Mouse (Mus musculus) embryonic facial prominence, embryonic 15.5 days (tissue): ENCODE measurements around the gene Tubg2. TPM values are rescaled to one million over a fixed set of nuclear protein-coding genes. Genes with fewer than 3 reads are reported as not detected.
"Not testable (repeated sequence)": the region's sequence is repeated elsewhere in the genome, so short reads cannot be mapped to it uniquely, and the experiment has no call there.

Experiments used
- ATAC-seq: fragments of 200-750 bp; cut with Nextera tagmentation; 2 replicates; pipeline ENCODE4 v1.8.0; 2017; ENCODE audit warnings: low read depth, moderate TSS enrichment; ENCODE audit not compliant: insufficient number of reproducible peaks, low FRiP score, low TSS enrichment
- H3K27ac ChIP-seq: fragments of 300-500 bp; sonication (generic); replicated peaks from 2 replicates; pipeline ENCODE4 v1.5.1; 2015; ENCODE audit warnings: mild to moderate bottlenecking, inconsistent platforms
- H3K27me3 ChIP-seq: fragments of 300-500 bp; sonication (generic); 2 replicates; pipeline ENCODE4 v1.6.1; 2015; ENCODE audit warnings: inconsistent platforms
- H3K36me3 ChIP-seq: fragments of 300-500 bp; sonication (generic); 2 replicates; pipeline ENCODE4 v1.6.1; 2015; ENCODE audit warnings: mild to moderate bottlenecking, inconsistent platforms
- H3K4me1 ChIP-seq: fragments of 300-500 bp; sonication (generic); 2 replicates; pipeline ENCODE4 v1.6.1; 2015; ENCODE audit warnings: inconsistent platforms
- H3K4me2 ChIP-seq: fragments of 300-500 bp; sonication (generic); replicated peaks from 2 replicates; pipeline ENCODE4 v1.6.1; 2015; ENCODE audit warnings: mild to moderate bottlenecking, inconsistent platforms
- H3K4me3 ChIP-seq: fragments of 300-500 bp; sonication (generic); replicated peaks from 2 replicates; pipeline ENCODE4 v1.5.1; 2015; ENCODE audit warnings: mild to moderate bottlenecking, inconsistent platforms
- H3K9ac ChIP-seq: fragments of 300-500 bp; sonication (generic); 2 replicates; pipeline ENCODE4 v1.6.1; 2015; ENCODE audit warnings: inconsistent platforms
- H3K9me3 ChIP-seq: fragments of 300-500 bp; sonication (generic); replicated peaks from 2 replicates; pipeline ENCODE4 v1.6.1; 2016; ENCODE audit warnings: inconsistent platforms
- WGBS: fragments of 180-500 bp; shearing (Covaris S2); methylation state at CpG from one replicate; pipeline ENCODE4 v1.1.7; 2015; 5-methylcytosine and 5-hydroxymethylcytosine counted together
- polyA plus RNA-seq: library from polyadenylated mRNA; unstranded; fragments of >200 nt; fragmentation: Nextera tagmentation; extraction: Ambion mirVana; gene quantifications from 2 replicates; pipeline ENCODE4 v1.2.1, GENCODE M21; 2015

Gene Tubg2
- polyA plus RNA-seq, 1 experiment from 2014 or later: 11.9 TPM

DNA sequence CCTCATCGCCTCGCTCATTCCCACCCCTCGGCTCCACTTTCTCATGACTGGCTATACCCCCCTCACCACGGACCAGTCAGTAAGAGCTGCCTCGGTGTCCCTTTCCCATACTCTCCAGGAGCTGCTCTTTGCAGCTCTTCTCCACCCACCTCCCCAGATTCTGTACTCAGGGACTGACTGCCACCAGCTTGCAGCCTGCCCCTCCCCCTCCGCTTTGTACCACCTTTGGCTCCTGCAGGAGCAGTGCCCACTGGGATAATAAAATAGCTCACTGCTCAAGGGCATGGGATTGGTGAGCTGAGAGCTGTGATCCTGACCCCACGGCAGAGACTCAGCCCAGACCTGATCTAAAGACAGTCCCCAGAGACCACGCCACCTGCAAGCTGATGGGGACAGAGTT, 31.2 kb upstream of the Tubg2 start:
- H3K4me3 ChIP-seq, H3K27ac ChIP-seq, H3K9me3 ChIP-seq, H3K4me1 ChIP-seq, H3K27me3 ChIP-seq, H3K9ac ChIP-seq, H3K4me2 ChIP-seq, ATAC-seq: not testable (repeated sequence)
- WGBS: 92% methylated on average over 8 of the region's 8 CpGs
- H3K36me3 ChIP-seq: peaks cover 51% of the 10 kb centered on the region

- H3K27ac ChIP-seq, H3K4me2 ChIP-seq, H3K27me3 ChIP-seq, H3K4me3 ChIP-seq, H3K9ac ChIP-seq, ATAC-seq, H3K9me3 ChIP-seq, H3K4me1 ChIP-seq: not testable (repeated sequence)
- 97% methylated on average over 9 of the region's 9 CpGs for WGBS
- peaks cover 51% of the 10 kb centered on the region for H3K36me3 ChIP-seq
These were observed 30.7 kb upstream of the Tubg2 start for GRCm38 (mm10) chr11:101125008-101125407.

GRCm38 (mm10) chr11:101127075-101127474, 28.6 kb upstream of the Tubg2 start:
- Histone ChIP-seq H3K27me3 (no peaks in the 10 kb centered on the region), H3K4me1 (no peaks in the 10 kb centered on the region), H3K27ac (no peak overlapping the region), H3K9ac (no peak overlapping the region), H3K36me3 (peaks cover 48% of the 10 kb centered on the region), H3K4me2 (no peak overlapping the region), H3K9me3 (peaks cover 5% of the 10 kb centered on the region; the same call in 1 of the 2 replicates), H3K4me3 (no peak overlapping the region)
- no peak for ATAC-seq
- 91% methylated on average over 1 of the region's 1 CpGs for WGBS

DNA sequence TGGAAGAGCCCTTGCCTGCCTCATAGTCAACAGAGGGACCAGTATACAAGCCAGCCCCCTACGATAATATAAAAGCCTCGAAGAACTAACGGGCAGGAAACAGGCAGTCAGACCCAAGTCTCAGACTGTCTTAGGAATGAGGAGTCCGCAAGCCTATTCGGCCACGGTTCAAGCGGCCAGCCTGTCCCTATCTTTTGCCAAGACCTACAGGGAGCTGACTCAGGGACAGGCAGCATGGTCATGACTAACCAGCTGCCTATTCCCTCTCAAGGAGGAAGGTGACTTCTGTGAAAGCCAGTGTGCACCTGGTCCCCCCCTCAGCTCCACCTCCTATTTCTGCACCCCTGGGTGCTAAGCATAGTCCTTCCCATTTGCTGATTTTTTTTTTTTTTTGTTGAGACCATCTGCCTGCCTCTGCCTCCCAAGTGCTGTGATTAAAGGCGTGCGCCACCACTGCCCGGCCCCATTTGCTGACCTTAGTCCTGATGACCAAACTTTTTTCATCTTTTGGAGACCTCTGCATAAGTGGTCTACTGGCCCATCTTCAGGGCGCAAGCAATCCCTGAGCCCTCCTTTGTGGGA, 26.6 kb upstream of the Tubg2 start:
- Histone ChIP-seq H3K4me3 (no peak overlapping the region), H3K9me3 (peaks cover 5% of the 10 kb centered on the region; the same call in 1 of the 2 replicates), H3K36me3 (peaks cover 28% of the 10 kb centered on the region), H3K9ac (no peak overlapping the region), H3K27me3 (no peaks in the 10 kb centered on the region), H3K27ac (no peak overlapping the region), H3K4me1 (no peaks in the 10 kb centered on the region), H3K4me2 (no peak overlapping the region)
- WGBS: 89% methylated on average over 11 of the region's 11 CpGs
- no peak for ATAC-seq

DNA sequence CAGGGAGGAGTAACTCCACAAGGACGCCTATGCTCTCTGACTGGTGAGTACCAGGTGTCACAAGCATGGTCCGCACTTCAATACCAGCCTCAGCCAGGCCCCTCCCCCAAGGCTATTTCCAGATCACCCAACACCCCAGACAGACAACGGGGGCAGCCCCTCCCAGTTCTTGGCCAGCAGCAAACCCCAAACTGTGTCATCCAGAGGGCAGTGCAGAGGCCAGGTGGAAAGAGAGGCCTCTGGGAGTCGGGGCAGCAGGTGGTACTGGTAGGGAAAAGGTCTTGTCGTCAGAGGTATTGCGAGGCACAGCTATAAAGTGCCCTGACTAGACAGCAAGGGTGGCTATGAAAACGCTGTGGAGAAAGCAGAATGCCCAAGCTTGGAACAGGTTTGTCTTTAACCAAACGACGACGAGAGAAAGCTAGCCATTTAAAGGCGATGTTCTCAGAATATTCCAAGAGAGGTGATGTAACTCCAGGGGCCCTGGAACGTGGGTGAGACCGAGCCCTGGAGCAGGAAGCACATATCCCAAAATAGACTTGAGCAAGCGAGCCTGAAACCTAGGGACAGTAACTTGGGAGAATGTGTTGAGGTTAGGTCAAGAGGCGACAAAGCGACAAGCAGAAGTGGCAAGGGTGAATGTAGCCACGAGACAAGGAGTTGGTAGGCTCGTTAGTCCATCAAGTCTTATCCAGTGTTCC, 25.5 kb upstream of the Tubg2 start:
- ATAC-seq: no peak; the same call in 1 of the 2 replicates
- H3K9me3 ChIP-seq: peaks cover 5% of the 10 kb centered on the region; the same call in 1 of the 2 replicates
- H3K4me3 ChIP-seq: no peak overlapping the region
- H3K27me3 ChIP-seq: no peaks in the 10 kb centered on the region
- H3K27ac ChIP-seq: no peak overlapping the region
- no peaks in the 10 kb centered on the region for H3K4me1 ChIP-seq
- H3K4me2 ChIP-seq: no peak overlapping the region
- no peak overlapping the region for H3K9ac ChIP-seq
- peaks cover 22% of the 10 kb centered on the region for H3K36me3 ChIP-seq
- 47% methylated on average over 18 of the region's 18 CpGs for WGBS

GRCm38 (mm10) chr11:101131187-101131586, 24.5 kb upstream of the Tubg2 start:
- ATAC-seq: no peak
- Histone ChIP-seq H3K9me3 (peaks cover 5% of the 10 kb centered on the region; the same call in 1 of the 2 replicates), H3K9ac (no peak overlapping the region), H3K27me3 (no peaks in the 10 kb centered on the region), H3K4me3 (no peak overlapping the region), H3K4me1 (no peaks in the 10 kb centered on the region), H3K27ac (no peak overlapping the region), H3K36me3 (peaks cover 12% of the 10 kb centered on the region), H3K4me2 (no peak overlapping the region)
- WGBS: 82% methylated on average over 2 of the region's 2 CpGs

DNA sequence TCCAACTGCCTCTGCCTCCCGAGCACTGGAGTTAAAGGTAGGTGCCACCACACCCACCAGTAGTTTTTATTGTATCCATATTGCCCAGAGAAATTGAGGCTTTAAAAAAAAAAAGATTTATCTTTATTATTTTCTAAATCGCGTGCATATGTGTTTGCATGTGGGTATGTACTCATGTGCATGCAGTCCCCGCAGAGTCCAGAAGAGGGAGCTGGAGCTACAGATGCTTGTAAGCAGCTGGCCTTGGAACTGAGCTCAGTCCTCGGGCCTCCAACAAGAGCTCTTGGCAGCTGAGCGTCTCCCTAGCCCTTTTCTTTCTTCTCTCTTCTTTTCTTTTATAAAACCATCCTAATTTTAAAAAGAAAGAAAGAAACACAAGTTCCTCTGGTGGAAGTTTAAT, 24.0 kb upstream of the Tubg2 start:
- WGBS: 84% methylated on average over 6 of the region's 6 CpGs
- no peak for ATAC-seq
- H3K27ac ChIP-seq: no peak overlapping the region

GRCm38 (mm10) chr11:101133037-101133436, 22.7 kb upstream of the Tubg2 start:
- H3K9me3 ChIP-seq: no peaks in the 10 kb centered on the region
- WGBS: 67% methylated on average over 12 of the region's 12 CpGs
- no peaks in the 10 kb centered on the region for H3K36me3 ChIP-seq
- H3K27me3 ChIP-seq: no peaks in the 10 kb centered on the region
- H3K9ac ChIP-seq: no peak overlapping the region
- H3K4me2 ChIP-seq: no peak overlapping the region
- H3K4me3 ChIP-seq: no peak overlapping the region
- no peak overlapping the region for H3K27ac ChIP-seq
- ATAC-seq: no peak
- H3K4me1 ChIP-seq: no peaks in the 10 kb centered on the region

More for the DNA sequence above, 24.0 kb upstream of the Tubg2 start:
- Histone ChIP-seq H3K4me3 (no peak overlapping the region), H3K9ac (no peak overlapping the region), H3K36me3 (peaks cover 7% of the 10 kb centered on the region), H3K27me3 (no peaks in the 10 kb centered on the region), H3K4me1 (no peaks in the 10 kb centered on the region), H3K9me3 (0 out of 2 replicates have a peak, but pooled peaks cover under 1% of the 10 kb centered on the region), H3K4me2 (no peak overlapping the region)

DNA sequence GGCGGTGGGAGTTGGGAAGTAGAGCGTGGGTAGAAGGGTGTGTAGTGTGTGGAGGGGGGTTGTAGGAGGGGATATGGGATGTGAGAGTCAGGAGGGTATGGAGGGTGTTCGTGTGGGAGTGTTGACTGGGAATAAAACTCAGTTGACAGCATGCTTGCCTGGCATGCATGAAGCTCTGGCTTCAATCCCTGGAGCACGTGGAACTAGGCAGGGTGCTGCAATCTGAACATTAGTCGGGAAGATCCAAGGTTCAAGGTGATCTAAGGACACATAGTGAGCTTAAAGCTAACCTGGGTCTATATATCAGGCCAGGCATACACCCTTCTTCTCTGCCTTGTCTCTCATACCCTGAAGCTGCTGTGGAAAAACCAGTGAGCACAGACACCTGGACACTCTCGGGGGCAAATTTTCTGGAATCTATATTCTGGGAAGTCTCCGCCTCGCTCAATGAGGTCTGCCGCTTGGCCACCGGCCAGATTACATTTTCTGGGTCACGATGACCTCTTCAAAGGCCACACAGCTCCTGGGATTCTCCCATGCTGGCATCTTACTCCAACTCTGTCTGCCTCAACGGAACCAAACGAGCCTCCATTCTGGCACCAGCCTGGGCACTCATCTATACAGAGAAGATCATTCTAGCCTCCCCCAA, 21.4 kb upstream of the Tubg2 start:
- WGBS: 79% methylated on average over 13 of the region's 13 CpGs
- Histone ChIP-seq H3K9ac (no peak overlapping the region), H3K36me3 (no peaks in the 10 kb centered on the region), H3K4me3 (no peak overlapping the region), H3K27me3 (no peaks in the 10 kb centered on the region), H3K4me2 (no peak overlapping the region), H3K9me3 (no peaks in the 10 kb centered on the region), H3K27ac (no peak overlapping the region), H3K4me1 (0 out of 2 replicates have a peak, but pooled peaks cover 4% of the 10 kb centered on the region)
- ATAC-seq: no peak

DNA sequence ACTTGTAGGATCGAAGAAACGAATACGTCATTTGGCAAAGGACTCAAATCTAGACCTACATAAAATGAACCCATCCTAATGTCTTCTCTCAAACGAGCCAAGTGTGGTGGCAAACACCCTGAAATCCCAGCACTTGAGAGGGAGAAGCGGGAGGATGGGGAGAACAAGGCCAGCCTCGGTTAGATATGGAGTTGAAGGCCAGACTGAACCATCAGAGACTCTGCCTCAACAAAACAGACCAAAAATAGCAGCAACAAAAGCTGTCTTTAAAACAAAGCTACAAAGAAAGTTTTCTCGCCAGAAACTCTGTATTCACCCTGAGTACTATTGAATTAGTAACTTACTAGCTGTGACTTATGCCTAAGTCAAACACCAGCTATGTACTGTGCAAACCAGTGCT, 18.7 kb upstream of the Tubg2 start:
- Histone ChIP-seq H3K9ac (no peak overlapping the region), H3K4me3 (no peak overlapping the region), H3K27ac (no peak overlapping the region), H3K4me2 (no peak overlapping the region), H3K4me1 (0 out of 2 replicates have a peak, but pooled peaks cover 9% of the 10 kb centered on the region), H3K36me3 (no peaks in the 10 kb centered on the region), H3K9me3 (no peaks in the 10 kb centered on the region), H3K27me3 (no peaks in the 10 kb centered on the region)
- no peak for ATAC-seq
- WGBS: 77% methylated on average over 7 of the region's 7 CpGs

DNA sequence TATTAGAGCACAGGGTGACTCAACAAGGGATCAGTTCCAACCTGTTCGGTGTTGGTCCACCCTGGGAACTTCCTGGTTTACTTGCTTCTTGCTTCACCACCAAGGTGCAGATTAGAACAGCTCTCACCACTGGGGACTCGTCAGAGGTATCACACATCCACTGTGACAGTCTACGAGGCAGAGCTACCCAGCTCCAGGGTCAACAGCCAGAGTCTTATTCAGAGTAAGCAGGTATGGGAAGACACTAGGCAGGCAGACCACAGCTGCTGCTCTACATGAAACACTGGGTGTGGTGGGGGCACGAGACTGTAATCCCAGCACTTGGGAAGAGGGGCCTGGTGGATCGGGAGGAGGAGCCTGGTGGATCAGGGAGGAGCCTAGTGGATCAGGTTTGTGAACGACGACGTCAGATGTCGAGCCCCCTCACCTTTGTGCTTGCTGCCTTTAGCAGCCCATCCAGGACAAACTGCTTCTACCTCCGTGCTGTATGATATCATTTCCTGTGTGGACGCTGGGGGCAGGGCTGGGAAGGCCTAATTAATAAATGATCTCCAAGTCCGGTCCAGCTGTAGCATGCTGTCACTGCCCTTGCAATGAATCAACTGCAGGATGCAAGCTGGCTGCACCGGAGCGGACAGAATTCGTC, 17.0 kb upstream of the Tubg2 start:
- H3K4me3 ChIP-seq: no peak overlapping the region
- no peaks in the 10 kb centered on the region for H3K36me3 ChIP-seq
- no peak overlapping the region for H3K9ac ChIP-seq
- no peaks in the 10 kb centered on the region for H3K27me3 ChIP-seq
- no peaks in the 10 kb centered on the region for H3K9me3 ChIP-seq
- H3K27ac ChIP-seq: 0 out of 2 replicates have a peak overlapping the region, but pooled peaks have one; percentile 45
- no peak for ATAC-seq
- H3K4me1 ChIP-seq: peaks cover 12% of the 10 kb centered on the region; the same call in 1 of the 2 replicates
- 25% methylated on average over 15 of the region's 15 CpGs for WGBS
- H3K4me2 ChIP-seq: peak overlapping the region; percentile 21; the same call in 1 of the 2 replicates
